Mouse (Mus musculus) forebrain, postnatal 0 days (tissue): ENCODE results near the gene Mrpl42. TPM values are rescaled to one million over a fixed set of nuclear protein-coding genes. Genes with fewer than 3 reads are reported as not detected.

ENCODE experiments used
- ATAC-seq: fragments of 200-750 bp; cut with Nextera tagmentation; 2 replicates; pipeline ENCODE4 v1.8.0; 2017; ENCODE audit warnings: mild to moderate bottlenecking, moderate library complexity
- DNase-seq: peaks from one replicate; pipeline ENCODE4 v3.0.0-alpha.2; 2015
- H3K27ac ChIP-seq: fragments of 300-500 bp; sonication (generic); 2 replicates; pipeline ENCODE4 v1.5.1; 2014; ENCODE audit warnings: low read depth, mild to moderate bottlenecking, antibody characterized with exemption, low read length, moderate library complexity, mixed read lengths
- H3K27me3 ChIP-seq: fragments of 300-500 bp; sonication (generic); 2 replicates; pipeline ENCODE4 v1.6.1; 2014; ENCODE audit warnings: mild to moderate bottlenecking, low read length, mixed read lengths; ENCODE audit not compliant: insufficient read depth
- H3K36me3 ChIP-seq: fragments of 300-500 bp; sonication (generic); 2 replicates; pipeline ENCODE4 v1.6.1; 2014; ENCODE audit warnings: mild to moderate bottlenecking, moderate library complexity; ENCODE audit not compliant: insufficient read depth
- H3K4me1 ChIP-seq: fragments of 300-500 bp; sonication (generic); 2 replicates; pipeline ENCODE4 v1.6.1; 2014; ENCODE audit warnings: antibody characterized with exemption; ENCODE audit not compliant: insufficient read depth
- H3K4me2 ChIP-seq: fragments of 300-500 bp; sonication (generic); 2 replicates; pipeline ENCODE4 v1.6.1; 2014; ENCODE audit warnings: low read depth, mild to moderate bottlenecking, moderate library complexity
- H3K4me3 ChIP-seq: fragments of 300-500 bp; sonication (generic); 2 replicates; pipeline ENCODE4 v1.5.1; 2014; ENCODE audit warnings: low read depth, low read length, mixed read lengths
- H3K9ac ChIP-seq: fragments of 300-500 bp; sonication (generic); 2 replicates; pipeline ENCODE4 v1.6.1; 2014; ENCODE audit warnings: mild to moderate bottlenecking
- H3K9me3 ChIP-seq: fragments of 300-500 bp; sonication (generic); 2 replicates; pipeline ENCODE4 v1.6.1; 2016; ENCODE audit warnings: low read length
- CTCF ChIP-seq: sonication (generic); IDR thresholded peaks from 2 replicates; pipeline ENCODE4 v1.5.1; 2016; ENCODE audit warnings: antibody characterized with exemption, control low read depth, low read depth
- WGBS: fragments of 180-500 bp; shearing (Covaris S2); extraction: QIAGEN DNeasy Blood & Tissue Kit; methylation state at CpG from one replicate; pipeline ENCODE4 v1.1.7; 2014; 5-methylcytosine and 5-hydroxymethylcytosine counted together
- polyA plus RNA-seq: library from polyadenylated mRNA; unstranded; fragments of >200 nt; fragmentation: Nextera tagmentation; extraction: Ambion mirVana; gene quantifications from 2 replicates; pipeline ENCODE4 v1.2.1, GENCODE M21; 2015
- total RNA-seq: library from RNA; depleted of rRNA; stranded (reverse); fragments of >200 nt; gene quantifications from 2 replicates; pipeline ENCODE4 v1.2.3, GENCODE M21; 2014

Mrpl42 gene
- total and polyA plus RNA-seq, 2 experiments from 2014 or later = 88.8 to 249 TPM

GRCm38 (mm10) chr10:95461053-95461553 lies 40.6 kb downstream of the Mrpl42 start:
- ATAC-seq = no peak
- Histone ChIP-seq H3K9me3 (no peaks in the 10 kb centered on the region), H3K4me2 (no peak overlapping the region), H3K27ac (no peak overlapping the region), H3K9ac (no peak overlapping the region), H3K4me3 (no peak overlapping the region), H3K27me3 (no peaks in the 10 kb centered on the region), H3K36me3 (no peaks in the 10 kb centered on the region), H3K4me1 (no peaks in the 10 kb centered on the region)
- 51% methylated on average over 4 of the region's 4 CpGs for WGBS
- no peak for TF ChIP-seq CTCF
- DNase-seq = no peak

- no peaks in the 10 kb centered on the region for H3K27me3 ChIP-seq
- no peaks in the 10 kb centered on the region for H3K9me3 ChIP-seq
- ATAC-seq (no peak), DNase-seq (no peak)
- no peak overlapping the region for H3K4me2 ChIP-seq
- no peaks in the 10 kb centered on the region for H3K4me1 ChIP-seq
- no peak overlapping the region for H3K9ac ChIP-seq
- TF ChIP-seq CTCF = no peak
- no peak overlapping the region for H3K4me3 ChIP-seq
- H3K27ac ChIP-seq = no peak overlapping the region
- 83% methylated on average over 9 of the region's 9 CpGs for WGBS
- H3K36me3 ChIP-seq = no peaks in the 10 kb centered on the region
Observed at GRCm38 (mm10) chr10:95458050-95458806, 43.5 kb downstream of the Mrpl42 start.

- ATAC-seq = peak; percentile 43; the same call in 1 of the 2 replicates
- Histone ChIP-seq H3K4me2 (no peak overlapping the region), H3K9me3 (no peaks in the 10 kb centered on the region), H3K36me3 (no peaks in the 10 kb centered on the region), H3K27ac (no peak overlapping the region), H3K4me1 (no peaks in the 10 kb centered on the region), H3K9ac (no peak overlapping the region), H3K27me3 (no peaks in the 10 kb centered on the region), H3K4me3 (no peak overlapping the region)
- TF ChIP-seq CTCF = no peak
- DNase-seq = peak; percentile 22
- WGBS = 76% methylated on average over 8 of the region's 8 CpGs
Observed at GRCm38 (mm10) chr10:95457367-95458049, 44.2 kb downstream of the Mrpl42 start.

- DNase-seq (no peak), ATAC-seq (no peak)
- no peak overlapping the region for H3K4me3 ChIP-seq
- no peak for TF ChIP-seq CTCF
- no peak overlapping the region for H3K4me2 ChIP-seq
- H3K9me3 ChIP-seq = no peaks in the 10 kb centered on the region
- 76% methylated on average over 2 of the region's 2 CpGs for WGBS
- no peaks in the 10 kb centered on the region for H3K4me1 ChIP-seq
- no peaks in the 10 kb centered on the region for H3K27me3 ChIP-seq
- H3K9ac ChIP-seq = no peak overlapping the region
- H3K36me3 ChIP-seq = no peaks in the 10 kb centered on the region
- no peak overlapping the region for H3K27ac ChIP-seq
Observed at GRCm38 (mm10) chr10:95456103-95456502, 45.6 kb downstream of the Mrpl42 start.

- Histone ChIP-seq H3K4me3 (no peak overlapping the region), H3K9ac (no peak overlapping the region), H3K27ac (no peak overlapping the region), H3K36me3 (no peaks in the 10 kb centered on the region), H3K4me1 (no peaks in the 10 kb centered on the region), H3K9me3 (no peaks in the 10 kb centered on the region), H3K27me3 (no peaks in the 10 kb centered on the region), H3K4me2 (no peak overlapping the region)
- WGBS = 89% methylated on average over 5 of the region's 5 CpGs
- no peak for ATAC-seq
- no peak for DNase-seq
- no peak for TF ChIP-seq CTCF
Observed at GRCm38 (mm10) chr10:95453282-95453681, 48.5 kb downstream of the Mrpl42 start.

GRCm38 (mm10) chr10:95449033-95449432 lies 52.7 kb downstream of the Mrpl42 start:
- Histone ChIP-seq H3K27ac (no peak overlapping the region), H3K9ac (no peak overlapping the region), H3K4me3 (no peak overlapping the region), H3K4me2 (no peak overlapping the region), H3K36me3 (no peaks in the 10 kb centered on the region), H3K4me1 (no peaks in the 10 kb centered on the region), H3K27me3 (no peaks in the 10 kb centered on the region), H3K9me3 (no peaks in the 10 kb centered on the region)
- DNase-seq (no peak), ATAC-seq (no peak)
- WGBS = 89% methylated on average over 6 of the region's 6 CpGs
- no peak for TF ChIP-seq CTCF

GRCm38 (mm10) chr10:95447954-95448353 lies 53.8 kb downstream of the Mrpl42 start:
- H3K4me2 ChIP-seq = no peak overlapping the region
- ATAC-seq (no peak), DNase-seq (no peak)
- H3K27ac ChIP-seq = no peak overlapping the region
- no peaks in the 10 kb centered on the region for H3K27me3 ChIP-seq
- no peaks in the 10 kb centered on the region for H3K9me3 ChIP-seq
- WGBS = 96% methylated on average over 16 of the region's 16 CpGs
- no peaks in the 10 kb centered on the region for H3K4me1 ChIP-seq
- TF ChIP-seq CTCF = no peak
- no peak overlapping the region for H3K9ac ChIP-seq
- H3K36me3 ChIP-seq = no peaks in the 10 kb centered on the region
- no peak overlapping the region for H3K4me3 ChIP-seq
